Mouse (Mus musculus) heart, adult 10 weeks (tissue): ENCODE results near the gene Vmn2r66. TPM values are rescaled to one million over a fixed set of nuclear protein-coding genes. Genes with fewer than 3 reads are reported as not detected.

Experiments
- polyA plus RNA-seq: library from polyadenylated mRNA; stranded (reverse); fragments of 350-450 nt; fragmentation: Illumina TruSeq; extraction: RNeasy Lipid Tissue Mini Kit (QIAGEN cat#74804); gene quantifications from one replicate; pipeline ENCODE4 v1.2.3, GENCODE M21; 2014; ENCODE audit warnings: low read depth, low replicate concordance

The Vmn2r66 gene
- polyA plus RNA-seq = not detected

GRCm38 (mm10) chr7:85012168-85012567 is at the start of gene Vmn2r66:
TSS of gene Vmn2r66 (minus strand) at chr7:85012268.

GRCm38 (mm10) chr7:84964015-84964414 is 48.1 kb downstream of the Vmn2r66 start, which contains the start of gene Vmn2r65:
TSS of gene Vmn2r65 (minus strand) at chr7:84964115.

Other genes with a start within 250 kb of the Vmn2r66 start
- gene Olfr291, start 158.7 kb downstream of the Vmn2r66 start, polyA plus RNA-seq = not detected
- gene Vmn2r65, start 48.2 kb downstream of the Vmn2r66 start, polyA plus RNA-seq = not detected
- not detected for gene Vmn2r67, start 143.7 kb upstream of the Vmn2r66 start, polyA plus RNA-seq
- not detected for gene Vmn2r68, start 225.5 kb upstream of the Vmn2r66 start, polyA plus RNA-seq